Mouse (Mus musculus): Measurements from ENCODE around the gene Meis2.

DNA sequence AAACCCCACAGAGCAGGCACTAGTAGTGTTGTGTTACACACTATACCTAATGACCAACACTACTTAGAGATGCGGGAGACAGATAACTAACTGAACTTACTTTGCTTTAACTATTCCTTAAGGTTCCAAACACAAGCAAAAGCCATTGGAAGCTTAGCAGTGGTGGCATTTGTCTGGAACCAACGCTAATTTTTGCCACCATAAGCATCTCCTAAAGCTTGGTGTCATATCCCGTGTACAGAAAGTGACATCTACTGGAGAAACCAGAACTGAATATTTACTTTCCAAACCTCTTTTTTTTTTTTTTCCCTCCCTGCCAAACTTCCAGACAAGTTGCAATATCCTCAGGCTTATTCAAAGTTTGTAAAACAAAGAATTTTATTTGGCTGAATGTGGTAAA, 39.5 kb upstream of the Meis2 start:
- TF ChIP-seq CHD2 (IDR thresholded peaks at IDR 0.05; ENCODE audit: low read length), result no peak
- no peak; a peak in 1 of 6 replicates for TF ChIP-seq CTCF (IDR thresholded peaks at IDR 0.05 in 2 of 3, conservative IDR thresholded peaks at IDR 0.05 in 1 of 3; ENCODE audit: control insufficient read depth in 1 of 3, insufficient read depth in 1 of 3, low read depth in 2 of 3, low read length in 3 of 3, poor library complexity in 1 of 3, severe bottlenecking in 1 of 3)
- peak; percentile 64 for TF ChIP-seq ZNF384 (IDR thresholded peaks at IDR 0.05; ENCODE audit: low read depth, low read length)
- no peak for TF ChIP-seq USF1 (IDR thresholded peaks at IDR 0.05; ENCODE audit: low read depth, low read length)
- TF ChIP-seq ZMIZ1 (IDR thresholded peaks at IDR 0.05; ENCODE audit: low read depth, low read length), result no peak
- TF ChIP-seq GABPA (IDR thresholded peaks at IDR 0.05; ENCODE audit: low read depth, low read length), result no peak
- TF ChIP-seq POLR2A (IDR thresholded peaks at IDR 0.05; ENCODE audit: control insufficient read depth in 1 of 2, insufficient read depth in 1 of 2, low read depth in 1 of 2, low read length in 2 of 2, poor library complexity in 1 of 2), result no peak
- TF ChIP-seq HCFC1 (IDR thresholded peaks at IDR 0.05; ENCODE audit: low read depth, low read length), result no peak

Measured in MEL (cell line).